Mouse (Mus musculus) frontal cortex, postnatal 14 days (tissue): Measurements from ENCODE around the gene Ahnak2.
A peak's percentile ranks its signal among the peaks of the same experiment; 100 is the strongest.

Experiments
- DNase-seq, 2 experiments: peaks; one replicate each; pipeline ENCODE4 v3.0.0; 2022; ENCODE audit warnings: low spot score in 2 of 2

Ahnak2 gene

GRCm38 (mm10) chr12:112734881-112735655 is 67.4 kb downstream of the Ahnak2 start:
- no peak for DNase-seq

- no peak for DNase-seq
Measured at GRCm38 (mm10) chr12:112734108-112734820, 68.2 kb downstream of the Ahnak2 start.

GRCm38 (mm10) chr12:112732591-112732990 is 69.9 kb downstream of the Ahnak2 start:
- DNase-seq, result no peak

GRCm38 (mm10) chr12:112730808-112731207 is 71.6 kb downstream of the Ahnak2 start:
- no peak for DNase-seq

DNA sequence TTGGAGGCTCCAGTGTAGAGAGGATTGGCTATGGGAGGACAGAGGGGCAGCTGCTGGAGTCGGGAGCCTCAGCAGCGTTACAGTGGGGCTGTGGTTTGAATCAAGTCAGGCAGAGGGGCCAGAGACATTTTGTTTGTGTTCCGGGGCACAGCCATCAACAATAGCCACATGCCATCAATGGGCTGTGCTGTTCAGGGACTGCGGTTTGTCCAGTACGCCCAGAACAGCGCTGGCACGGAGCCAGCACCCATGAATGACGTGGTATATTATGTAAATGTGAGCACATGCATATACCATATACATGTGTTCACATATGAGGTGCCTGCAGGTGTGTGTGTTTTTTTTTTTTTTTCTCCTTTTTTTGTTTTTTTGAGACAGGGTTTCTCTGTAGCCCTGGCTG is 74.7 kb downstream of the Ahnak2 start:
- DNase-seq, result no peak

DNA sequence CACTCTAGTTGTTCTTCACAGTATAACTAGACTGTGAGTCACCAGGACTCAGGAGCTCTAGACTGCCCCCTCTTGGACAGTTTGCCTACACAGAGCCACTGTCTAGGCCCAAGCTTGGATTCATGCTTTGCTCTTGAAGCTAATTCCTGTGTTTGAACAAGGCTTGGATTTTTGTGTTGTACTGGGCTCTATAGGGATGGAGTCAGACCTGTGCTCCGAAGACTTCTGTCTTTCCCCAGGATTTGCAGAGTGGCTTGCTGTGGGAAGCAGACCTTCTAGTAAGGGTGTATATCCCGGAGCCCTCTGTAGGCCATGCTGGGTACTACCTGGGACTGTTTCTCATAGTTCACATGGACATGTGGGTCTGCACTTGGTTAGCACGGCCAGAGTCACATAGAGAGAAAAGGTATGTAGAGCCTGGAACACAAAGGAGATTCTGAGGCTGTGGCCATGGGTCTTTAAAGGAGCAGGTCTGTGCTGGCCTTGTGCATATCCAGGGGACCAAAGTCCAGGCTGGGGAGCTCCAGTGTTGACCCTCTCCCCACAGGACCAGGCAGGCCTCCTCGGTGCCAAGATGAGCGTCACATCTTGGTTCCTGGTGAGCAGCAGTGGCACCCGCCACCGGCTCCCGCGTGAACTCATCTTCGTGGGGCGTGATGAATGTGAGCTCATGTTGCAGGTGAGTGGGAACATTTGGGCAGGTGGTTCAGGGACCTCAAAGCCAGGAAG is 78.2 kb downstream of the Ahnak2 start:
- peak; percentile 55 to 70 for DNase-seq

DNA sequence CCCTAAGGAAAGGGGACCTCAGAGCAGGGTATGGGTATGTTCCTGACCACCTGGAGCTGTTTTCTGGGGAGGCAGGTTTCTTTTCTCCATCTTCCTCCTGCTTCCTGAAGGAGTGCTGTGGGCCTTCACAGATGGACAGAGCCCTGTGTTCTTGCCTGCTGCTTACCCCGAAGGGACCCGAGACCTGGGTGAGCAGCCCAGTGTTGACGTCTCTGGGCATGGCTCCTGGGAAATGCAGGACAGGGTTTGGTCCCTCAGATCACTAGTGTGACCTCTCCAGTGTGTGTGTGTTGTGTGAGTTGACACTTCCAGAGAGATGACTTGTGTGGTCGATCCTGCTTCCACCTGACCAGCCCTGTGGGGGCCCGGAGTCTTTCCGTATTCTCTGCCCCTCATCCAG is 79.0 kb downstream of the Ahnak2 start:
- no peak for DNase-seq

GRCm38 (mm10) chr12:112723028-112723330 is 79.5 kb downstream of the Ahnak2 start:
- no peak for DNase-seq

DNA sequence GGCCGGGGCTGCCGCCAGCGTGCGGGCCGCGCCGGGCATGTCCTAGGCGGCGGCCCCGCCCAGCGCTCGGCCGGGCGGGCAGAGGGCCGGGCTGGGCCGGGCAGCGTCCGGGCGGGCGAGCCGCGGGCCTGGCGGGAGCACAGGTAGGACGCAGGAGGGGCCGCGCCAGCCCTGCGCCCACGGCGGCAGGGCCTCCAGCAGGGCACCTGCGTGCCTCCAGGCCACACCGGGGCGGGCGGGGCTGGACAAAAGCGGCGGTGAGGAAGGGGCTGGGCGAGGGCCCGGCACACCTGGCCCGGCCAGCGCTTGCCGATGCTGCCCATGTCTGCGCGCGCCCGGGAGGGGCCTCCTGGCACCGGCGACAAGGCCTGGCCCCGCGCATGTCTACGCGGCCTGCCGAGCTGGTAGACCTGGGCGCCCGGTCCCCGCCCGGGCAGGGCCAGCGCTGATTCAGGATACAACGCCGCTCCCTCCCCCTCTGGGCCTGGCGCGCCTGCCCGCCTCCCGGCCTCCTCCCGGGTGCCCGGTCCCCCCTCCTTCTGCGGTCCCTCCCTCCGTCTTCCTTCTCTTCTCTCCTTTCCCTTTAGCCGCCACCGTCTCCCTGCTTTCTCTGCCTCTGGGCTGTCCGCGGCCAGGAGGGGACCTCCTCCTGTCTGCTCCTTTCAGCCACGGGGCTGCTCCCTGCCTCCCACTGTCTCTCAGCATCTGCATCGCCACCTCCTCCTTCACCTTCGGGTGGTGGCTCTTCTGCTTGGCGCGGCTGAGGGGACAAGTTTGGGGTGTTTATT is 80.0 kb downstream of the Ahnak2 start:
- no peak for DNase-seq
